Mouse (Mus musculus): ENCODE data around the gene Krtap1-5. TPM values are rescaled to one million over a fixed set of nuclear protein-coding genes. Genes with fewer than 3 reads are reported as not detected.

Gene Krtap1-5
- polyA plus RNA-seq, 1 experiment from 2014 or later, result not detected

Other genes starting within 250 kb of the Krtap1-5 start
- gene Krt26, start 243.1 kb downstream of the Krtap1-5 start, polyA plus RNA-seq (2014; fragmentation: Nextera tagmentation; extraction: Ambion mirVana), result 0.08 and 0.14 TPM in 2 replicates
- 0.13 TPM in 1 of 2 replicates, not detected in the other for gene Krt27, start 229.9 kb downstream of the Krtap1-5 start, polyA plus RNA-seq (2014; fragmentation: Nextera tagmentation; extraction: Ambion mirVana)
- gene Krt28, start 206.1 kb downstream of the Krtap1-5 start, polyA plus RNA-seq (2014; fragmentation: Nextera tagmentation; extraction: Ambion mirVana), result 0.34 TPM in 1 of 2 replicates, not detected in the other
- 26.7 and 30.1 TPM in 2 replicates for gene Krt10, start 191.7 kb downstream of the Krtap1-5 start, polyA plus RNA-seq (2014; fragmentation: Nextera tagmentation; extraction: Ambion mirVana)
- not detected in 2 replicates for gene Krt12, start 158.8 kb downstream of the Krtap1-5 start, polyA plus RNA-seq (2014; fragmentation: Nextera tagmentation; extraction: Ambion mirVana)
- gene Krt20, start 142.9 kb downstream of the Krtap1-5 start, polyA plus RNA-seq (2014; fragmentation: Nextera tagmentation; extraction: Ambion mirVana), result 0.17 and 0.53 TPM in 2 replicates
- gene Krt23, start 87.9 kb downstream of the Krtap1-5 start, polyA plus RNA-seq (2014; fragmentation: Nextera tagmentation; extraction: Ambion mirVana), result 0.61 TPM in 1 of 2 replicates, not detected in the other
- not detected in 2 replicates for gene Krt39, start 59.7 kb downstream of the Krtap1-5 start, polyA plus RNA-seq (2014; fragmentation: Nextera tagmentation; extraction: Ambion mirVana)
- gene Krt40, start 37.9 kb downstream of the Krtap1-5 start, polyA plus RNA-seq (2014; fragmentation: Nextera tagmentation; extraction: Ambion mirVana), result not detected in 2 replicates
- not detected in 2 replicates for gene Krtap3-3, start 30.2 kb downstream of the Krtap1-5 start, polyA plus RNA-seq (2014; fragmentation: Nextera tagmentation; extraction: Ambion mirVana)
- not detected in 2 replicates for gene Krtap3-2, start 24.2 kb downstream of the Krtap1-5 start, polyA plus RNA-seq (2014; fragmentation: Nextera tagmentation; extraction: Ambion mirVana)
- not detected in 2 replicates for gene Gm11939, start 21.6 kb downstream of the Krtap1-5 start, polyA plus RNA-seq (2014; fragmentation: Nextera tagmentation; extraction: Ambion mirVana)
- not detected in 2 replicates for gene Krtap3-1, start 14.4 kb downstream of the Krtap1-5 start, polyA plus RNA-seq (2014; fragmentation: Nextera tagmentation; extraction: Ambion mirVana)
- gene Krtap1-4, start 2.6 kb upstream of the Krtap1-5 start, polyA plus RNA-seq (2014; fragmentation: Nextera tagmentation; extraction: Ambion mirVana), result not detected in 2 replicates
- gene Krtap1-3, start 10.3 kb upstream of the Krtap1-5 start, polyA plus RNA-seq (2014; fragmentation: Nextera tagmentation; extraction: Ambion mirVana), result not detected in 2 replicates
- not detected in 2 replicates for gene Krtap9-3, start 17.1 kb upstream of the Krtap1-5 start, polyA plus RNA-seq (2014; fragmentation: Nextera tagmentation; extraction: Ambion mirVana)
- gene Gm11938, start 22.3 kb upstream of the Krtap1-5 start, polyA plus RNA-seq (2014; fragmentation: Nextera tagmentation; extraction: Ambion mirVana), result not detected in 2 replicates
- gene Gm11937, start 29.2 kb upstream of the Krtap1-5 start, polyA plus RNA-seq (2014; fragmentation: Nextera tagmentation; extraction: Ambion mirVana), result not detected in 2 replicates
- gene Krtap2-4, start 33.8 kb upstream of the Krtap1-5 start, polyA plus RNA-seq (2014; fragmentation: Nextera tagmentation; extraction: Ambion mirVana), result not detected in 2 replicates
- gene Gm11562, start 39.4 kb upstream of the Krtap1-5 start, polyA plus RNA-seq (2014; fragmentation: Nextera tagmentation; extraction: Ambion mirVana), result not detected in 2 replicates
- gene Krtap4-1, start 47.2 kb upstream of the Krtap1-5 start, polyA plus RNA-seq (2014; fragmentation: Nextera tagmentation; extraction: Ambion mirVana), result not detected in 2 replicates
- not detected in 2 replicates for gene Krtap4-2, start 54.1 kb upstream of the Krtap1-5 start, polyA plus RNA-seq (2014; fragmentation: Nextera tagmentation; extraction: Ambion mirVana)
- gene Krtap4-7, start 63.1 kb upstream of the Krtap1-5 start, polyA plus RNA-seq (2014; fragmentation: Nextera tagmentation; extraction: Ambion mirVana), result not detected in 2 replicates
- gene Gm11555, start 69.2 kb upstream of the Krtap1-5 start, polyA plus RNA-seq (2014; fragmentation: Nextera tagmentation; extraction: Ambion mirVana), result not detected in 2 replicates
- not detected in 2 replicates for gene Gm11563, start 77.9 kb upstream of the Krtap1-5 start, polyA plus RNA-seq (2014; fragmentation: Nextera tagmentation; extraction: Ambion mirVana)
- gene Krtap4-6, start 84.9 kb upstream of the Krtap1-5 start, polyA plus RNA-seq (2014; fragmentation: Nextera tagmentation; extraction: Ambion mirVana), result not detected in 2 replicates
- not detected in 2 replicates for gene Gm14190, start 109.7 kb upstream of the Krtap1-5 start, polyA plus RNA-seq (2014; fragmentation: Nextera tagmentation; extraction: Ambion mirVana)
- gene Gm14180, start 153.3 kb upstream of the Krtap1-5 start, polyA plus RNA-seq (2014; fragmentation: Nextera tagmentation; extraction: Ambion mirVana), result not detected in 2 replicates
- gene Gm11595, start 191.9 kb upstream of the Krtap1-5 start, polyA plus RNA-seq (2014; fragmentation: Nextera tagmentation; extraction: Ambion mirVana), result not detected in 2 replicates
- not detected in 2 replicates for gene Krtap4-8, start 199.7 kb upstream of the Krtap1-5 start, polyA plus RNA-seq (2014; fragmentation: Nextera tagmentation; extraction: Ambion mirVana)
- gene Krtap4-9, start 204.2 kb upstream of the Krtap1-5 start, polyA plus RNA-seq (2014; fragmentation: Nextera tagmentation; extraction: Ambion mirVana), result not detected in 2 replicates
- not detected in 2 replicates for gene Gm11596, start 212.5 kb upstream of the Krtap1-5 start, polyA plus RNA-seq (2014; fragmentation: Nextera tagmentation; extraction: Ambion mirVana)
- not detected in 2 replicates for gene Gm11569, start 217.9 kb upstream of the Krtap1-5 start, polyA plus RNA-seq (2014; fragmentation: Nextera tagmentation; extraction: Ambion mirVana)
- gene Gm11554, start 223.4 kb upstream of the Krtap1-5 start, polyA plus RNA-seq (2014; fragmentation: Nextera tagmentation; extraction: Ambion mirVana), result not detected in 2 replicates
- gene Krtap4-13, start 228.9 kb upstream of the Krtap1-5 start, polyA plus RNA-seq (2014; fragmentation: Nextera tagmentation; extraction: Ambion mirVana), result not detected in 2 replicates
- gene Gm11564, start 234.7 kb upstream of the Krtap1-5 start, polyA plus RNA-seq (2014; fragmentation: Nextera tagmentation; extraction: Ambion mirVana), result not detected in 2 replicates